20 mouse cellular contexts compared by ENCODE assay signal in genomic region chr14:77213210-77213609, GRCm38 (mm10). TPM values are rescaled to one million over a fixed set of nuclear protein-coding genes. Genes with fewer than 3 reads are reported as not detected.
DNase-seq lines count a peak whose midpoint lies in the region; ATAC-seq and TF ChIP-seq lines count a peak whose summit lies in the region.
"Had no signal": no experiment of that assay in that cellular context is flagged by ENCODE, and none has a peak within 500 bp of the region (broad histone marks: within the 10 kb centered on the region; RNA-seq: fewer than 3 reads in every experiment).

No protein-coding gene starts in this region.

- no peak overlapping the region for H3K4me2 ChIP-seq in hindbrain, embryonic 16.5 days (ENCODE audit: low read length)
- H3K4me2 ChIP-seq in stomach, postnatal 0 days (replicated peaks; ENCODE audit: low read depth) = no peak overlapping the region
- H3K4me2 ChIP-seq: kidney, embryonic 15.5 days; neural tube, embryonic 15.5 days had no signal

- H3K36me3 ChIP-seq in heart, embryonic 10.5 days = no peaks in the 10 kb centered on the region
- no peaks in the 10 kb centered on the region for H3K36me3 ChIP-seq in megakaryocyte, embryonic 14.5 days (replicated peaks; ENCODE audit: low read length)
- no peaks in the 10 kb centered on the region for H3K36me3 ChIP-seq in hindbrain, embryonic 16.5 days (ENCODE audit: control insufficient read depth, insufficient read depth, low read length)
- no peaks in the 10 kb centered on the region for H3K36me3 ChIP-seq in stomach, postnatal 0 days (ENCODE audit: control insufficient read depth, insufficient read depth, low read length)
- H3K36me3 ChIP-seq: forebrain, embryonic 10.5 days; kidney, embryonic 15.5 days; neural tube, embryonic 15.5 days had no signal

- TF ChIP-seq CTCF in stomach, postnatal 0 days (IDR thresholded peaks at IDR 0.05; ENCODE audit: low read depth) = no peak

- ATAC-seq in megakaryocyte, adult 5-6 weeks (ENCODE audit: poor library complexity, severe bottlenecking) = no peak
- peak; percentile 53 for ATAC-seq in hindbrain, embryonic 16.5 days
- no peak for ATAC-seq in stomach, postnatal 0 days (ENCODE audit: low FRiP score, low TSS enrichment)
- ATAC-seq: intestine, postnatal 0 days; liver, postnatal 0 days; Patski had no signal

- 0 out of 2 replicates have a peak, but pooled peaks cover 3% of the 10 kb centered on the region for H3K4me1 ChIP-seq in heart, embryonic 10.5 days
- H3K4me1 ChIP-seq in megakaryocyte, embryonic 14.5 days = no peaks in the 10 kb centered on the region
- peaks cover 4% of the 10 kb centered on the region; the same call in 1 of the 2 replicates for H3K4me1 ChIP-seq in hindbrain, embryonic 16.5 days (ENCODE audit: control insufficient read depth, insufficient read depth, low read depth, low read length)
- no peaks in the 10 kb centered on the region for H3K4me1 ChIP-seq in stomach, postnatal 0 days (replicated peaks; ENCODE audit: control insufficient read depth, insufficient read depth)
- H3K4me1 ChIP-seq: forebrain, embryonic 10.5 days; kidney, embryonic 15.5 days had no signal

- H3K27ac ChIP-seq in heart, embryonic 10.5 days = no peak overlapping the region
- no peak overlapping the region for H3K27ac ChIP-seq in hindbrain, embryonic 16.5 days (ENCODE audit: low read depth, low read length)
- H3K27ac ChIP-seq in stomach, postnatal 0 days (replicated peaks) = no peak overlapping the region
- H3K27ac ChIP-seq: forebrain, embryonic 10.5 days; kidney, embryonic 15.5 days; neural tube, embryonic 15.5 days had no signal

- no peak for TF ChIP-seq EP300 in stomach, postnatal 0 days (optimal IDR thresholded peaks at IDR 0.05)

- no peaks in the 10 kb centered on the region for H3K9me3 ChIP-seq in heart, embryonic 10.5 days
- H3K9me3 ChIP-seq in megakaryocyte, embryonic 14.5 days = no peaks in the 10 kb centered on the region
- H3K9me3 ChIP-seq in hindbrain, embryonic 16.5 days (ENCODE audit: control insufficient read depth, low read length) = no peaks in the 10 kb centered on the region
- no peaks in the 10 kb centered on the region for H3K9me3 ChIP-seq in stomach, postnatal 0 days (ENCODE audit: control insufficient read depth, low read length)
- H3K9me3 ChIP-seq: forebrain, embryonic 10.5 days; kidney, embryonic 15.5 days; neural tube, embryonic 15.5 days had no signal

- 75% methylated on average over 7 of the region's 7 CpGs for WGBS in heart, embryonic 10.5 days
- WGBS in hindbrain, embryonic 16.5 days = 54% methylated on average over 7 of the region's 7 CpGs
- WGBS in stomach, postnatal 0 days = 58% methylated on average over 7 of the region's 7 CpGs

- H3K9ac ChIP-seq in hindbrain, embryonic 16.5 days (ENCODE audit: low read depth, low read length) = no peak overlapping the region
- H3K9ac ChIP-seq in stomach, postnatal 0 days (ENCODE audit: low read length) = no peak overlapping the region
- H3K9ac ChIP-seq: kidney, embryonic 15.5 days; liver, postnatal 0 days; neural tube, embryonic 15.5 days had no signal

- H3K4me3 ChIP-seq in heart, embryonic 10.5 days = no peak overlapping the region
- H3K4me3 ChIP-seq in megakaryocyte, embryonic 14.5 days (replicated peaks) = peak overlapping the region; percentile 53
- H3K4me3 ChIP-seq in hindbrain, embryonic 16.5 days (ENCODE audit: low read length) = no peak overlapping the region
- H3K4me3 ChIP-seq in stomach, postnatal 0 days (ENCODE audit: low read depth, low read length) = no peak overlapping the region
- H3K4me3 ChIP-seq: forebrain, embryonic 10.5 days; kidney, embryonic 15.5 days; neural tube, embryonic 15.5 days had no signal

- DNase-seq in heart, embryonic 10.5 days (ENCODE audit: low spot score) = peak; percentile 68
- no peak for DNase-seq in heart, adult 9 months (ENCODE audit: low spot score in 2 of 2)
- peak; percentile 12 for DNase-seq in Muller cell, postnatal 12 days (ENCODE audit: inconsistent ontology term)
- no peak for DNase-seq in stomach, postnatal 0 days (ENCODE audit: low spot score)
- DNase-seq: adrenal gland, adult 8-10 months; embryo, embryonic 11 days; gastrocnemius, postnatal 10 days; heart, adult 18-20 months; liver; liver, postnatal 0 days; lung, postnatal 10 days had no signal

- no peaks in the 10 kb centered on the region for H3K27me3 ChIP-seq in heart, embryonic 10.5 days (ENCODE audit: insufficient read depth, poor library complexity, severe bottlenecking)
- H3K27me3 ChIP-seq in megakaryocyte, embryonic 14.5 days (replicated peaks) = peaks cover 2% of the 10 kb centered on the region
- H3K27me3 ChIP-seq in hindbrain, embryonic 16.5 days (replicated peaks; ENCODE audit: control insufficient read depth, insufficient read depth, low read length) = no peaks in the 10 kb centered on the region
- H3K27me3 ChIP-seq in stomach, postnatal 0 days (ENCODE audit: control insufficient read depth, insufficient read depth, low read length) = no peaks in the 10 kb centered on the region
- H3K27me3 ChIP-seq: kidney, embryonic 15.5 days; neural tube, embryonic 15.5 days; Patski had no signal

RNA-seq across cellular contexts. Expression of gene Enox1, which starts 56.6 kb away (rescaled TPM):
- polyA plus RNA-seq in heart, embryonic 10.5 days (2016; fragmentation: Nextera tagmentation; extraction: Ambion mirVana) = 4.4 and 5.8 TPM in 2 replicates
- polyA plus RNA-seq in megakaryocyte, embryonic 14.5 days (2012; ENCODE audit: insufficient read depth, low replicate concordance) = 0.13 TPM in 1 of 2 replicates, not detected in the other
- not detected in 2 replicates for total RNA-seq in megakaryocyte, adult 5-6 weeks (2015)
- total RNA-seq in megakaryocyte, adult 5-6 weeks (2017) = 0.41 TPM in 1 of 2 replicates, not detected in the other
- polyA plus RNA-seq in hindbrain, embryonic 16.5 days (2015; fragmentation: Nextera tagmentation; extraction: Ambion mirVana) = 35.7 and 37.1 TPM in 2 replicates
- polyA plus RNA-seq in stomach, postnatal 0 days (2015; fragmentation: Nextera tagmentation; extraction: Ambion mirVana) = 2.5 and 2.6 TPM in 2 replicates
- total RNA-seq: megakaryocyte progenitor cell, adult 5-6 weeks had no signal

Comparison
In these comparisons a context has a peak if more than half of its experiments do, and no peak if none do; other contexts are left out.
1. DNase-seq: peak in heart, embryonic 10.5 days (single experiment) and Muller cell, postnatal 12 days (single experiment); none in heart, adult 9 months (0 of 2) and stomach, postnatal 0 days (single experiment).